Mouse (Mus musculus): ENCODE measurements around the gene Cd248.
A peak's percentile ranks its signal among the peaks of the same experiment; 100 is the strongest.

Cd248 gene

DNA sequence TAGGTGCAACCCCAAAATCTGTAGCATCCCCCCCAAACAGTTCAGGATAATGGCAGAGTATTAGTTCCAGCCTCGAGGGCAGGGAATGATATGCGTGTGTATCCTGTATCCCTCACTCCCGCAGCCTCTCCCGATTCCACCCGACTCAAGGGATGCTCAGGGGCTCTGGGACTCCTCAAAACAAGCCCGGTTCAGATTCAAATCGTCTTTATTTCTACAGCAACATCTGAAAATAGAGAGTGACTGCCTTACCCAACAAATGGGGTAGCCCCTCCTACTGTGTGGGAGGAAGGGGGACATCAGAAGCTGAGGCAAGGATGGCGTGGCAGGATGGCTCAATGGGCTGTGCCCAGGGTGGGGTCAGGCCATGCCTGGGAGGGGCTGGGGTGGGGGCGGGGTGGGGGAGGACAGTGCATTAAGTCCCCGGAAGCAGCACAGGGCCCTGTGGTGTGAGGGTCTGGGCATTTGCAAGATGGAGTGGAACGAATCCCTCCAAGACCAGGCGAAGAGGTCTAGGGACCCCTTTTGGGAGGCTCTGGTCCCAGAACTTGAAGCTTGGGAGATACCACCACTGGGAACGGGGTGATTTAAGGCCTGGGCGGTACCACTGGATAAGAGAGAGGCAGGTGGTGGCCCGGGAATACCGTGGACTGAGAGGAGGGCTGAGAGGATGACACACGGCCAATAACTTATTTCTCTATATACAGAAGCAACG is 39.8 kb downstream of the Cd248 start:
- DNase-seq (ENCODE audit: low spot score): no peak

DNA sequence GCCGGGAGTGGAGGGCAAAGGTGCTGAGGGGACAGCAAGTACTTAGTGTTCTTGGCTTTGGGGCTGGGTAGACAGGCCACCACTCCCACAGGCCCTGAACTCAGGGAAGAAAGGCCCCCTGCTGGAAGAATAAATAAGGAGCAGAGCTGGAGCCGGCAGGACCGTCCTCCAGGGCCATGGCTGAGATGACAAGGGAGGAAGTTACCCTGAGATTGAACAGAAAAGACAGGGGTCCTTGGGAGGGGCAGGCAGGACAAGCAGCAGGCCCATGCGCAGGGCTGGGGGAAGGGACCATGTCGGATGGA is 40.3 kb downstream of the Cd248 start:
- no peak for DNase-seq (ENCODE audit: low spot score)

GRCm38 (mm10) chr19:5108702-5109101 is 40.8 kb downstream of the Cd248 start:
- no peak for DNase-seq (ENCODE audit: low spot score)

- DNase-seq (ENCODE audit: low spot score): no peak
Measured at GRCm38 (mm10) chr19:5109659-5110453, 42.0 kb downstream of the Cd248 start.

GRCm38 (mm10) chr19:5113783-5114182 is 45.9 kb downstream of the Cd248 start:
- no peak for DNase-seq (ENCODE audit: low spot score)

GRCm38 (mm10) chr19:5117494-5118383 is 49.9 kb downstream of the Cd248 start:
- peak; percentile 70 for DNase-seq (ENCODE audit: low spot score)

DNA sequence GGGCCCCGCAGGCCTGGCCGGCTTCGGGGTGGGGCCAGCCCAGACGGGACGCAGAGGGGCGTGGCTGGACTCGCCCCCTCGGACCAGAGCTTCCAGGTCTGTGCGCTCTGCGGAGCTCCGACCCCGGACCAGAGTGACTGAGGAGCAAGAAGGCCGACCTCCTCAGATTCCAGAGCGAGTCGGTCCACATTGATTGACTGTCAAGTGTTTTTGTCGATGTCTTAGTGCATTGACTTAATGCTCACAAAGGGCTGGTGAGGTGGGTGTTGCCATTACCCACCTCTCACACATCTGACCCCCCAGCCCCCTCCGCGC is 50.5 kb downstream of the Cd248 start, which contains the start of gene Klc2:
Klc2 (minus strand) TSS at position 177 of the 315 bp plus-strand sequence.
- DNase-seq (ENCODE audit: low spot score): no peak
